In genomic region chr5:120969703-120970102, GRCm38 (mm10) we compare ENCODE assay signal across 14 mouse cellular contexts. TPM values are rescaled to one million over a fixed set of nuclear protein-coding genes. Genes with fewer than 3 reads are reported as not detected.
DNase-seq lines count a peak whose midpoint lies in the region; ATAC-seq and TF ChIP-seq lines count a peak whose summit lies in the region.
"Had no signal": no experiment of that assay in that cellular context is flagged by ENCODE, and none has a peak within 500 bp of the region (broad histone marks: within the 10 kb centered on the region; RNA-seq: fewer than 3 reads in every experiment).

No protein-coding gene starts in this region.

- H3K9me3 ChIP-seq in forebrain, embryonic 14.5 days (replicated peaks; ENCODE audit: control insufficient read depth, low read length): no peaks in the 10 kb centered on the region
- H3K9me3 ChIP-seq in forebrain, embryonic 13.5 days (replicated peaks): no peaks in the 10 kb centered on the region
- H3K9me3 ChIP-seq: heart, embryonic 13.5 days had no signal

- no peak overlapping the region for H3K4me3 ChIP-seq in forebrain, embryonic 14.5 days (ENCODE audit: low read depth, low read length)
- H3K4me3 ChIP-seq in forebrain, embryonic 13.5 days: no peak overlapping the region
- H3K4me3 ChIP-seq in layer of hippocampus, adult 2 months: no peak overlapping the region
- H3K4me3 ChIP-seq: heart, embryonic 13.5 days had no signal

- 0 out of 2 replicates have a peak, but pooled peaks cover 2% of the 10 kb centered on the region for H3K4me1 ChIP-seq in forebrain, embryonic 14.5 days (ENCODE audit: control insufficient read depth, insufficient read depth, low read length)
- peaks cover 8% of the 10 kb centered on the region for H3K4me1 ChIP-seq in forebrain, embryonic 13.5 days
- H3K4me1 ChIP-seq: heart, embryonic 13.5 days had no signal

- H3K27me3 ChIP-seq in forebrain, embryonic 14.5 days (replicated peaks; ENCODE audit: control insufficient read depth, insufficient read depth, low read length): no peaks in the 10 kb centered on the region
- H3K27me3 ChIP-seq in forebrain, embryonic 13.5 days: 0 out of 2 replicates have a peak, but pooled peaks cover 1% of the 10 kb centered on the region

- 15% methylated on average over 4 of the region's 4 CpGs for WGBS in forebrain, embryonic 14.5 days
- WGBS in forebrain, embryonic 13.5 days: 12% methylated on average over 4 of the region's 4 CpGs

- H3K27ac ChIP-seq in forebrain, embryonic 14.5 days (ENCODE audit: low read depth, low read length): no peak overlapping the region
- H3K27ac ChIP-seq in forebrain, embryonic 13.5 days: no peak overlapping the region
- peak overlapping the region; percentile 37; the same call in 1 of the 2 replicates for H3K27ac ChIP-seq in layer of hippocampus, adult 2 months
- H3K27ac ChIP-seq: heart, embryonic 13.5 days had no signal

- H3K4me2 ChIP-seq in forebrain, embryonic 14.5 days (ENCODE audit: low read length): no peak overlapping the region
- no peak overlapping the region for H3K4me2 ChIP-seq in forebrain, embryonic 13.5 days
- H3K4me2 ChIP-seq: heart, embryonic 13.5 days; lung, embryonic 14.5 days had no signal

- DNase-seq in forebrain, embryonic 14.5 days (ENCODE audit: low spot score): peak; percentile 55
- DNase-seq in layer of hippocampus, adult 2 months (ENCODE audit: low spot score in 2 of 2): peak; percentile 24 to 54
- DNase-seq in layer of hippocampus, postnatal 36 days: no peak
- DNase-seq in adrenal gland, postnatal 36 days: peak; percentile 52 to 55
- peak; percentile 85 to 88 for DNase-seq in cerebellum, postnatal 36 days
- DNase-seq in gastrocnemius, adult 8-10 months (ENCODE audit: low spot score in 2 of 2): no peak
- DNase-seq in lung, postnatal 36 days: no peak
- DNase-seq: lung, embryonic 14.5 days had no signal

- no peak for TF ChIP-seq CTCF in layer of hippocampus, adult 2 months (conservative IDR thresholded peaks at IDR 0.05)

- no peak overlapping the region for H3K9ac ChIP-seq in forebrain, embryonic 14.5 days (ENCODE audit: low read length)
- H3K9ac ChIP-seq in forebrain, embryonic 13.5 days: no peak overlapping the region
- H3K9ac ChIP-seq: heart, embryonic 13.5 days; lung, embryonic 14.5 days had no signal

- no peaks in the 10 kb centered on the region for H3K36me3 ChIP-seq in forebrain, embryonic 14.5 days (ENCODE audit: control insufficient read depth, insufficient read depth, low read length)
- no peaks in the 10 kb centered on the region for H3K36me3 ChIP-seq in forebrain, embryonic 13.5 days (ENCODE audit: poor library complexity, severe bottlenecking)
- H3K36me3 ChIP-seq: heart, embryonic 13.5 days had no signal

- ATAC-seq in forebrain, embryonic 14.5 days: no peak
- no peak for ATAC-seq in forebrain, embryonic 13.5 days
- ATAC-seq: midbrain, embryonic 16.5 days had no signal

RNA-seq across cellular contexts. Expression of gene Rph3a, which starts 40.2 kb away (rescaled TPM):
- polyA plus RNA-seq in forebrain, embryonic 14.5 days (2014; fragmentation: Nextera tagmentation; extraction: Ambion mirVana): 10.9 and 17.0 TPM in 2 replicates
- 7.7 and 8.9 TPM in 2 replicates for polyA plus RNA-seq in forebrain, embryonic 13.5 days (2015; fragmentation: Nextera tagmentation; extraction: Ambion mirVana)
- total RNA-seq in layer of hippocampus, adult 2 months (2021): 100 to 1,000 TPM; 226 to 235 TPM
- total RNA-seq in layer of hippocampus, postnatal 36 days (2021): 100 to 1,000 TPM; 207 to 220 TPM
- total RNA-seq in adrenal gland, postnatal 36 days (2021): 1 to 10 TPM; 2.3 to 3.2 TPM
- total RNA-seq in gastrocnemius, adult 8-10 months (2022): under 1 TPM in 1 of 4 experiments, not detected in 3; 0.05 TPM
- total RNA-seq: MEL had no signal
- polyA plus RNA-seq: heart, embryonic 13.5 days; lung, embryonic 14.5 days had no signal

RNA-seq across cellular contexts. Expression of gene Oas1d, which starts 55.4 kb away (rescaled TPM):
- polyA plus RNA-seq in forebrain, embryonic 14.5 days (2014; fragmentation: Nextera tagmentation; extraction: Ambion mirVana): 0.11 and 0.14 TPM in 2 replicates
- not detected in 2 replicates for polyA plus RNA-seq in forebrain, embryonic 13.5 days (2015; fragmentation: Nextera tagmentation; extraction: Ambion mirVana)
- total RNA-seq in layer of hippocampus, adult 2 months (2021): not detected
- total RNA-seq in layer of hippocampus, postnatal 36 days (2021): not detected
- total RNA-seq in adrenal gland, postnatal 36 days (2021): not detected
- total RNA-seq in gastrocnemius, adult 8-10 months (2022): not detected
- total RNA-seq: left cerebral cortex, adult 8-10 months; MEL had no signal
- polyA plus RNA-seq: forebrain, embryonic 11.5 days; heart, embryonic 13.5 days; lung, embryonic 14.5 days had no signal

Comparison
In these comparisons a context has a peak if more than half of its experiments do, and no peak if none do; other contexts are left out.
1. DNase-seq: peak in forebrain, embryonic 14.5 days (single experiment), layer of hippocampus, adult 2 months (2 of 2), adrenal gland, postnatal 36 days (2 of 2) and cerebellum, postnatal 36 days (2 of 2); none in layer of hippocampus, postnatal 36 days (0 of 2), gastrocnemius, adult 8-10 months (0 of 2) and lung, postnatal 36 days (single experiment).
2. RNA of gene Rph3a, which starts 40.2 kb away (total RNA-seq): 226 to 235 TPM in layer of hippocampus, adult 2 months and 207 to 220 TPM in layer of hippocampus, postnatal 36 days; 2.3 to 3.2 TPM in adrenal gland, postnatal 36 days and 0.05 TPM in gastrocnemius, adult 8-10 months; every median in the first group is over 10 times any median in the second.